Comparison of ENCODE assay signal across 17 mouse cellular contexts in genomic region chr4:134737365-134737910, GRCm38 (mm10). TPM values are rescaled to one million over a fixed set of nuclear protein-coding genes. Genes with fewer than 3 reads are reported as not detected.
DNase-seq lines count a peak whose midpoint lies in the region; ATAC-seq and TF ChIP-seq lines count a peak whose summit lies in the region.
"Had no signal": no experiment of that assay in that cellular context is flagged by ENCODE, and none has a peak within 500 bp of the region (broad histone marks: within the 10 kb centered on the region; RNA-seq: fewer than 3 reads in every experiment).

No protein-coding gene starts in this region.

- DNase-seq in spleen, adult 2 months (ENCODE audit: low read depth in 1 of 2, low spot score in 2 of 2): no peak
- DNase-seq in spleen, adult 12 weeks (ENCODE audit: low spot score): no peak
- DNase-seq in thymus, postnatal 4 days: peak; percentile 63
- DNase-seq in layer of hippocampus, adult 8-10 months (ENCODE audit: low spot score in 2 of 2): no peak
- DNase-seq in spleen, postnatal 14 days (ENCODE audit: low spot score in 2 of 2): no peak
- DNase-seq: adrenal gland, adult 8-10 months; cerebellum, adult 9-11 months; gastrocnemius, adult 2 months; heart, adult 2 months; kidney, postnatal 14 days had no signal

- no peak for TF ChIP-seq POLR2A in spleen, adult 2 months (IDR thresholded peaks at IDR 0.05; ENCODE audit: low read depth, low read length)

- no peak for ATAC-seq in forebrain, embryonic 13.5 days
- ATAC-seq in forebrain, embryonic 15.5 days (replicated peaks): no peak
- ATAC-seq in hindbrain, embryonic 16.5 days: peak; percentile 63
- ATAC-seq: intestine, embryonic 16.5 days had no signal

- no peak overlapping the region for H3K27ac ChIP-seq in forebrain, embryonic 13.5 days
- no peak overlapping the region for H3K27ac ChIP-seq in forebrain, embryonic 15.5 days (replicated peaks)
- peak overlapping the region; percentile 54 for H3K27ac ChIP-seq in spleen, adult 2 months (ENCODE audit: insufficient read depth, low read length)
- H3K27ac ChIP-seq in hindbrain, embryonic 16.5 days (ENCODE audit: low read depth, low read length): no peak overlapping the region
- H3K27ac ChIP-seq: gastrocnemius, adult 2 months; heart, adult 2 months; neural tube, embryonic 12.5 days; stomach, postnatal 0 days had no signal

- 0 out of 2 replicates have a peak overlapping the region, but pooled peaks have one; percentile 37 for H3K9ac ChIP-seq in forebrain, embryonic 13.5 days
- no peak overlapping the region for H3K9ac ChIP-seq in forebrain, embryonic 15.5 days (replicated peaks)
- 0 out of 2 replicates have a peak overlapping the region, but pooled peaks have one; percentile 23 for H3K9ac ChIP-seq in hindbrain, embryonic 16.5 days (ENCODE audit: low read depth, low read length)
- H3K9ac ChIP-seq: neural tube, embryonic 12.5 days had no signal

- H3K27me3 ChIP-seq in forebrain, embryonic 13.5 days: peaks cover 13% of the 10 kb centered on the region; the same call in 1 of the 2 replicates
- H3K27me3 ChIP-seq in forebrain, embryonic 15.5 days: no peaks in the 10 kb centered on the region
- peaks cover 1% of the 10 kb centered on the region; the same call in 1 of the 2 replicates for H3K27me3 ChIP-seq in spleen, adult 2 months (ENCODE audit: control insufficient read depth, insufficient read depth, low read length)
- H3K27me3 ChIP-seq in hindbrain, embryonic 16.5 days (replicated peaks; ENCODE audit: control insufficient read depth, insufficient read depth, low read length): no peaks in the 10 kb centered on the region
- H3K27me3 ChIP-seq: megakaryocyte, embryonic 14.5 days had no signal

- 46% methylated on average over 14 of the region's 14 CpGs for WGBS in forebrain, embryonic 13.5 days
- 47% methylated on average over 14 of the region's 14 CpGs for WGBS in forebrain, embryonic 15.5 days
- WGBS in spleen, adult 2 months: 55% methylated on average over 14 of the region's 14 CpGs
- WGBS in hindbrain, embryonic 16.5 days: 44% methylated on average over 14 of the region's 14 CpGs

- no peak overlapping the region for H3K4me3 ChIP-seq in forebrain, embryonic 13.5 days
- H3K4me3 ChIP-seq in forebrain, embryonic 15.5 days: no peak overlapping the region
- no peak overlapping the region; the same call in 1 of the 2 replicates for H3K4me3 ChIP-seq in spleen, adult 2 months (ENCODE audit: extremely low read depth, insufficient read depth, insufficient read length)
- H3K4me3 ChIP-seq in hindbrain, embryonic 16.5 days (ENCODE audit: low read length): no peak overlapping the region
- H3K4me3 ChIP-seq: gastrocnemius, adult 2 months; heart, adult 2 months; megakaryocyte, embryonic 14.5 days; neural tube, embryonic 12.5 days had no signal

- peaks cover 13% of the 10 kb centered on the region for H3K4me1 ChIP-seq in forebrain, embryonic 13.5 days
- H3K4me1 ChIP-seq in forebrain, embryonic 15.5 days: peaks cover 3% of the 10 kb centered on the region; the same call in 1 of the 2 replicates
- H3K4me1 ChIP-seq in spleen, adult 2 months (ENCODE audit: control insufficient read depth, insufficient read depth, insufficient read length): peaks cover 29% of the 10 kb centered on the region; the same call in 1 of the 2 replicates
- H3K4me1 ChIP-seq in hindbrain, embryonic 16.5 days (ENCODE audit: control insufficient read depth, insufficient read depth, low read depth, low read length): peaks cover 5% of the 10 kb centered on the region; the same call in 1 of the 2 replicates

- TF ChIP-seq CTCF in spleen, adult 2 months (IDR thresholded peaks at IDR 0.05; ENCODE audit: extremely low read depth, insufficient read depth, insufficient read length, insufficient replicate concordance): no peak

- H3K36me3 ChIP-seq in forebrain, embryonic 13.5 days (ENCODE audit: poor library complexity, severe bottlenecking): no peaks in the 10 kb centered on the region
- no peaks in the 10 kb centered on the region for H3K36me3 ChIP-seq in forebrain, embryonic 15.5 days
- peaks cover 1% of the 10 kb centered on the region; the same call in 1 of the 2 replicates for H3K36me3 ChIP-seq in spleen, adult 2 months (ENCODE audit: control insufficient read depth, insufficient read depth, low read length)
- H3K36me3 ChIP-seq in hindbrain, embryonic 16.5 days (ENCODE audit: control insufficient read depth, insufficient read depth, low read length): no peaks in the 10 kb centered on the region
- H3K36me3 ChIP-seq: neural tube, embryonic 12.5 days had no signal

- H3K9me3 ChIP-seq in forebrain, embryonic 13.5 days (replicated peaks): no peaks in the 10 kb centered on the region
- no peaks in the 10 kb centered on the region for H3K9me3 ChIP-seq in forebrain, embryonic 15.5 days
- no peaks in the 10 kb centered on the region for H3K9me3 ChIP-seq in hindbrain, embryonic 16.5 days (ENCODE audit: control insufficient read depth, low read length)
- H3K9me3 ChIP-seq: megakaryocyte, embryonic 14.5 days; neural tube, embryonic 12.5 days had no signal

- no peak overlapping the region for H3K4me2 ChIP-seq in forebrain, embryonic 13.5 days
- no peak overlapping the region for H3K4me2 ChIP-seq in forebrain, embryonic 15.5 days (replicated peaks)
- no peak overlapping the region for H3K4me2 ChIP-seq in hindbrain, embryonic 16.5 days (ENCODE audit: low read length)
- H3K4me2 ChIP-seq: neural tube, embryonic 12.5 days had no signal

RNA-seq across cellular contexts. Expression of gene Ldlrap1, which starts 30.4 kb away (rescaled TPM):
- polyA plus RNA-seq in forebrain, embryonic 13.5 days (2015; fragmentation: Nextera tagmentation; extraction: Ambion mirVana): 2.6 and 2.7 TPM in 2 replicates
- 1.9 and 2.8 TPM in 2 replicates for polyA plus RNA-seq in forebrain, embryonic 15.5 days (2015; fragmentation: Nextera tagmentation; extraction: Ambion mirVana)
- polyA plus RNA-seq in spleen, adult 2 months (2012; rRNA removed): 26.7 and 29.8 TPM in 2 replicates
- 3.0 and 3.9 TPM in 2 replicates for polyA plus RNA-seq in hindbrain, embryonic 16.5 days (2015; fragmentation: Nextera tagmentation; extraction: Ambion mirVana)
- total RNA-seq in layer of hippocampus, adult 8-10 months (2022): 1 to 10 TPM; 1.9 to 4.8 (median 3.0) TPM

RNA-seq across cellular contexts. Expression of gene Man1c1, which starts 33.3 kb away (rescaled TPM):
- 1.6 TPM in 2 replicates for polyA plus RNA-seq in forebrain, embryonic 13.5 days (2015; fragmentation: Nextera tagmentation; extraction: Ambion mirVana)
- polyA plus RNA-seq in forebrain, embryonic 15.5 days (2015; fragmentation: Nextera tagmentation; extraction: Ambion mirVana): 2.5 and 2.6 TPM in 2 replicates
- 6.9 and 7.7 TPM in 2 replicates for polyA plus RNA-seq in spleen, adult 2 months (2012; rRNA removed)
- 3.7 and 5.1 TPM in 2 replicates for polyA plus RNA-seq in hindbrain, embryonic 16.5 days (2015; fragmentation: Nextera tagmentation; extraction: Ambion mirVana)
- 10 to 100 TPM; 24.6 to 31.4 (median 28.1) TPM for total RNA-seq in layer of hippocampus, adult 8-10 months (2022)
